Mouse (Mus musculus) cerebellum, adult 2 months (tissue): ENCODE measurements around the gene Cracr2b. TPM values are rescaled to one million over a fixed set of nuclear protein-coding genes. Genes with fewer than 3 reads are reported as not detected.

Experiments
- DNase-seq, 2 experiments: peaks; one replicate each; pipeline ENCODE4 v3.0.0; 2021
- H3K27ac ChIP-seq: fragments of 200-500 bp; 2 replicates; pipeline ENCODE4 v1.5.1; 2012; ENCODE audit warnings: low read length, control low read depth, inconsistent platforms; ENCODE audit not compliant: insufficient read depth
- H3K27me3 ChIP-seq: fragments of 200-500 bp; 2 replicates; pipeline ENCODE4 v1.6.1; 2012; ENCODE audit warnings: inconsistent platforms, mild to moderate bottlenecking, low read length, moderate library complexity; ENCODE audit not compliant: control insufficient read depth, insufficient read depth
- H3K4me1 ChIP-seq: fragments of 200-500 bp; 2 replicates; pipeline ENCODE4 v1.6.1; 2011; ENCODE audit warnings: low read length; ENCODE audit not compliant: control insufficient read depth, insufficient read depth
- H3K4me3 ChIP-seq: fragments of 200-500 bp; replicated peaks from 2 replicates; pipeline ENCODE3; 2011; ENCODE audit warnings: mild to moderate bottlenecking, low read depth, low read length, control low read depth; ENCODE audit not compliant: insufficient read depth
- CTCF ChIP-seq: fragments of 200-500 bp; IDR thresholded peaks from 2 replicates; pipeline ENCODE4 v1.5.1; 2011; ENCODE audit warnings: low read depth, mild to moderate bottlenecking, control low read depth, low read length, moderate library complexity, borderline replicate concordance; ENCODE audit not compliant: insufficient read depth
- POLR2A ChIP-seq: fragments of 200-500 bp; IDR thresholded peaks from 2 replicates; pipeline ENCODE4 v1.6.1; 2011; ENCODE audit warnings: low read length, control low read depth, borderline replicate concordance; ENCODE audit not compliant: insufficient read depth
- WGBS: fragments of 180-500 bp; shearing (Covaris S2); methylation state at CpG from one replicate; pipeline ENCODE4 v1.1.7; 2018; 5-methylcytosine and 5-hydroxymethylcytosine counted together
- polyA plus RNA-seq: library from polyadenylated mRNA; depleted of rRNA; stranded (reverse); fragments of >200 nt; gene quantifications from 2 replicates; pipeline ENCODE4 v1.2.3, GENCODE M21; 2012

The Cracr2b gene
- polyA plus RNA-seq, 1 experiment, result 8.3 TPM

DNA sequence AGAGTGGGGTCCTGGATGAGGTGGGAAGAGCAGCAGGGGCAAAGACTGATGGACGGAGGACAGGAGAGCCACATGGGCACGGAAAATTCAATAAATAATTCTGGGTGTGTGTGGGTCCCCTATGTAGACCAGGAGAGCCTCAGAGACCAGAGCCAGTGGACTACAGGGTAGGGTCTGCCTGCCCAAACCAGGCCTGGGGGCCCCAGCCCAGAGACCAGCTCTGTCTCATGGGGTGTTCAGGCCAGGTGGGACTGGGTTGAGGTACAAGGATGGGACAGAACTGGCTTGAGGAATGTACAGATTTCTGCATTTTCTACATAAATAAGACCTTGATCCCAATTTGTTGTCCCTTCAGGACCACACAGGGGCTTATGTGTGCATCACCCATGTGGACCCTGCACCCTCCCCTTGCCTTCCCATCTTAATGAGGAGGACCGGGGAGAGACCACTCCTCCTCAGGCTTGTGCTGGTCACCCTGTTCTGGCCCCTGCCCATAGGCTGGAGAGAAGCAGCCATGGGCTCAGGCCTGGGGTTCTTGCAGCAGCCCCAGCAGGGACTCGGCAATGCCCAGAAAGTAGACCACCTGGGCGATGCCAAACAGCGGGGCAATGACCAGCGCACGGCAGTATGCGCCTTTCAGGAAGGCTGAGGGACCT is 30.2 kb upstream of the Cracr2b start:
- TF ChIP-seq CTCF (no peak), POLR2A (peak; percentile 4; the same call in 1 of the 2 replicates)

DNA sequence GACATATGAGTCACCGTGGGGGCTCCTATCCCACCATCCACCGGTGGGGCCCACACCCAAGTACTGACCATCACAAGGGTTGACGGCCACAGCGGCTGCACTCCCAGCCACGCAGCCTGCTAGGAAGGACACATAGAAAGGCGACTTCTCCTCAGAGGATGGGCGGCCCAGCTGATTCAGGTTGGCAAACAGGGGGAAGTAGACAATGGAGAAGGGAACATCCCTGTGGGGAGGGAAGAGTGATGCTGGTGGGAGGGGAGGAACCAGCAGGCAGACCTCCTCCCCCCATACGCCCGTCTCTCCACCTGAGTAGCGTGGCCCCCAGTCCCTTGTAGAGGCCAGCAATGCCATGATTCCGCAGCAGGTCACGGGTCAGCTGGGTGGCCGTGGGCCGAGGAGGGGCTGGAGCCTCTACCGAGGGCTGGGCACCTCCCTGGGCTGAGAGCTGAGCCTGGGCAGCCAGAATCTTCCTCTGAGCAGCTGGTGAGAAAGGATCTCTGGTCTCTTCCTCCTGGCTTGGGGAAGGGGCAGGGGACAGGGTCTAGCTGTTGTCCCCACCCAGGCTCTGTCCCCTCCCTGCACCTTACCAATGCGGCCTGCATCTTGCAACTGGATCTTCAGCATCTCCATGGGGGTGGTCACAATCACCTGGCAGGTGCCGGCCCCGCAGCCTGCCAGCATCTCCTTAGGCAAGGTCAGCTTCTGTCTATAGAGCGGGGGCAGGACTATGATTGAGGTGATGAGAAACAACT is 29.3 kb upstream of the Cracr2b start:
- H3K4me3 ChIP-seq, result peak overlapping the region; percentile 84
- 43% methylated on average over 19 of the region's 19 CpGs for WGBS
- TF ChIP-seq POLR2A, result no peak
- peak in 1 of 2 experiments; percentile 46 for DNase-seq
- H3K27me3 ChIP-seq, result no peaks in the 10 kb centered on the region
- H3K27ac ChIP-seq, result peak overlapping the region; percentile 85
- peaks cover 37% of the 10 kb centered on the region for H3K4me1 ChIP-seq

More for the DNA sequence above, 30.2 kb upstream of the Cracr2b start:
- peak; percentile 38 to 40 for DNase-seq
- Histone ChIP-seq H3K4me3 (no peak overlapping the region), H3K27me3 (no peaks in the 10 kb centered on the region), H3K27ac (peak overlapping the region; percentile 85), H3K4me1 (peaks cover 33% of the 10 kb centered on the region)
- WGBS, result 83% methylated on average over 9 of the region's 9 CpGs

DNA sequence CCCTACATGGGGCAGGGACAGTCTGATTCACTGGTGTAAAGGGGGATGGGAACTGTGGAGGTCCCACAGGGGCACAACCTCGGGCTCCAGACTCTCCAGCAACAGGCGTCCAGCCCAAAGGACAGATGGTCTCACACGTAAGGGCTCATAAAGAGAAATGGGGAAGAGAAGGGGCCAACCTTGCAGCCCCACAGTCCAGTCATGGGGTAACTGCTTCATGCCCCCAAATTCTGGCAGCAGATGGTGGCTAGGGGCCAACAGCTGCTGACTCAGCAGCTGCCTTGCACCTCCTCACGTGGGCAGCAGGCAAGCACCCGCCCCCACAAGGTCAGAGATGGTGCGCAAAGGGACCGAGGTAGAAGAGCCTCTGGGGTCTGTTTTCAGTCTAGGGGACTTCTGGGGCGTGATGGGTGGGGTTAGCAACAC is 28.7 kb upstream of the Cracr2b start:
- Histone ChIP-seq H3K27me3 (no peaks in the 10 kb centered on the region), H3K4me1 (peaks cover 37% of the 10 kb centered on the region), H3K27ac (peak overlapping the region; percentile 85), H3K4me3 (peak overlapping the region; percentile 84)
- WGBS, result 4% methylated on average over 8 of the region's 8 CpGs
- TF ChIP-seq CTCF (no peak), POLR2A (no peak)
- peak; percentile 70 to 74 for DNase-seq

DNA sequence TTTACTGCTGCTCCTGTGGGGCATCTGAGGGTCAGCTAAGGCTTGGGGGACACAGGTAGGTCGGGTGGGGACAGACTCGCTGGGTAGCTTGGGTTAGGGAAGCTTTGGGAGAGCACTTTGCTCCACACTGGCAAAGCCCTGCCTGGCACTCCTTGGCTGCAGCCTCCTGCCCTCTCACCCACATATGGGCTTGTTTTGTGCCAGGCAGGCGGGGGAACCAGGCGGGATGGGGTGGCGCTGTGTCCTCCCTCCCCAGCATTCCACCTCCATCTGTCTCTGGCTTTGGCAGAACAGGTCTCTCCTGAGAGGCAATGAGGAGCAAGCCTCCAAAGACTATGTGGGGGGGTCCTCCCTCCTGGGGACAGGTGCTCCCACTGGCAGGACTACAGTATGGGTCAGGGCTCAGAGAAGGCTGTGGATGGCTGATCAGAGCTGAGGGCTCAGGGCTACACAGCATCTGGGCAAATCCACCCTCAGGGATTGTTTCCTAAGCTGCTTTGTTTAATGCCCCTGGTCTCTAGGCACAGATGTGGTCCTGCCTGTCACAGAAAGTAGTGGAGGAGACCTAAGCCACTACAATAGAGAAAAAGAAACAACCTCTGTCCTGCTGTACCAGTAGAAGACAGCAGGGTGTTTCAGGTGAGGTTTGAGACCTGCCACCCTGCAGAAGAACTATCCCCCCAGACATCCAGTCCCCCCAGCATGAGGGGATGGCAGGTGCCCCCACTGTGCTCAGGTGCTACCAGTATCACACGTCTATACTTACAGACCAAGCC is 28.0 kb upstream of the Cracr2b start:
- TF ChIP-seq POLR2A (peak; percentile 63; the same call in 1 of the 2 replicates), CTCF (peak; percentile 17; the same call in 1 of the 2 replicates)
- 7% methylated on average over 6 of the region's 6 CpGs for WGBS
- Histone ChIP-seq H3K27me3 (no peaks in the 10 kb centered on the region), H3K4me1 (peaks cover 35% of the 10 kb centered on the region), H3K27ac (peak overlapping the region; percentile 98), H3K4me3 (peak overlapping the region; percentile 84)
- peak; percentile 94 to 98 for DNase-seq

DNA sequence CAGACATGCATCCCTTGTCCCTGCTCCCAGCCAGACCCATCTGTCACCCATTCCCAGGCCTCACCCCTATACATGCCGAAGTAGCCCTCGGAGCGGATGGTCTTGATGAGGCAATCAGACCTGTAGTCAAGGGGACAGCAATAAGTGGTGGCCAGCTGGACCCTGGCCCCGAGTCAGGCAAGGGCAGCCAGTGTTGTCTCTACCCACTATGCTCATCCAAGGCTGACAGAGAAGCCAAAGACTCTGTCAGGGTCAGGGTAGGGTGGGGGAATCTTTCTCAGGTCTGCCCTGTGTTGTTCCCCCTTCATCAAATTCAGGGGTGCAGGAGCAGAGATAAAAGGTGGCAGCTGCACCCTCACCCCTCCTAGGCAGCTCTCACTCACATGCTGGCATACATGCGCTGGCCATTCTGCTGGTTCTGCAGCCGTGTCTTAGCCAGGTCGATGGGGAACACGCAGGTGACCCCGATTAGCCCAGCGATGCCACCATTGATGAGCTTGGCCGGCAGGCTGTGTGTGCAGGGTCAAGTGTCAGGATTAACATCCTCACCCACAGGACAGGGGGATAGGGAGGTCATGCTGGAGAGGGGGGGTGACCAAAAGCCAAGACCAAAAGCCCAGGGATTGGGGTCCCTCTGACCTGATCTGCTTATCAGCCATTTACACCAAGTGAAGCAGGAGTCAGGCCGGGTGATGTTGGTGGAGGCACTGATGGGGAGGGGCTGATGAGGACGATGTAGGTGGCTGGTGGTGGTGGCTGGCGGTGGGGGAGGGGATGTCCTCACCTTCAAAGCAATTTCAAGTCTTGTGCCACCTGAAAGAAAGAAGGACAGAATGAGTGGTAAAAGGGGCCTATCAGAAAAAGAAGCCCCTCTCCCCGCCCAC is 27.1 kb upstream of the Cracr2b start:
- TF ChIP-seq POLR2A (no peak), CTCF (no peak)
- DNase-seq, result peak; percentile 65 to 70
- 9% methylated on average over 15 of the region's 15 CpGs for WGBS

DNA sequence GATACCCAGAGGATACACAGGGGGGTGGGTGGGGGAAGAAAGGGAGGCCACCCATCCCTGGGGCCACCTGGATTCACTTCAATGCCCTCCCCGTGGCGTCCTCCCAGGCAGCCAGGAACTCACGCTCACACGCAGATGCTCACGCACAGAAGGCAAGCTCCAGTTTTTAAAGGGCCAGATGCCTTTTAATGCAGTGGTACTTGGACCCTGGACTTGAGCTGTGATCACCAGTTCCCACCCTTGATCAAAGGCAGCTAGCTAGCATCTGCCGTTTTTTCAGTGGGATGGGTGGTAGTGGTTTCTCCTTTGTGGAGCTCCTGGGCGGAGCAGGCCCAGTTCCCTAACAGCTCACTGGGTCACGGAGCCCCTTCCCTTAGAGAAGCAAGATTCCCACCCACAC is 26.4 kb upstream of the Cracr2b start:
- Histone ChIP-seq H3K4me1 (peaks cover 50% of the 10 kb centered on the region), H3K27me3 (no peaks in the 10 kb centered on the region), H3K4me3 (peak overlapping the region; percentile 84), H3K27ac (peak overlapping the region; percentile 98)
- no peak for TF ChIP-seq CTCF
- TF ChIP-seq POLR2A, result peak; percentile 57; the same call in 1 of the 2 replicates
- DNase-seq, result peak; percentile 86 to 90
- under 1% methylated on average over 8 of the region's 8 CpGs for WGBS

More for the DNA sequence above, 27.1 kb upstream of the Cracr2b start:
- H3K4me3 ChIP-seq, result peak overlapping the region; percentile 84
- peak overlapping the region; percentile 98 for H3K27ac ChIP-seq
- peaks cover 44% of the 10 kb centered on the region for H3K4me1 ChIP-seq
- H3K27me3 ChIP-seq, result no peaks in the 10 kb centered on the region

DNA sequence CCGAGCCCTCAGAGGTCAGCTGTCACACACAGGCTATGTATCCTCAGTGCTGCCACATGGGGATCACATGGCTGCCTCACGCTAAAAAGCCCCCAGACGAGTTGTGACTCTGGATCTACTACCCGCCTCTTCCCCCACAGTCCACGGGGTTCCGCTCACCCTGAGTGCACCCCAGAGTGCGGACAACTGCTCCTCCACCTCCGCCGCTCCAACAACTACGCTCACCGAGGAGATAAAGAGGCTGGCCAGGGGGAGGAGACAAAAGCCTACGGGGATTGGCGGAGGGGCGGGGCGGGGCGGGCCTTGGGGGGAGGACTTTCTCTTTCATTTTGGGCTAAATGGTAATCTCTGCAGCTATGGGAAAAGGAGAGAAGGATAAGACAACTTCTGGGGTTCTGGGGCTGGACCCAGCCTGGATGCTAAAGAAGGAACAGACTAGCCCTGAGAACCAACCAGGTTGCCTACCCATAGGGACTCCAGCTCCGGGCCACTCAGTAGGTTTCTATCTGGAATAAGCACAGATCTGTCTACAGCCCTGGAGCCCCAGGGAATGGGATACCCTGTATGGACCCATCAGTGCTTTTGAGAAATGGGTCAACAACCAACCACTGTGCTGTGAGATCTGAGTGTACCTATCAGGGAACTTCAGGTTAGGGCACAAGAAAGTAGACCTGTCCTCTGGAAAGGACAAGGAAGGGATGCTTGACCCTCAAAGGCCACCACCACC is 25.6 kb upstream of the Cracr2b start:
- 1% methylated on average over 17 of the region's 17 CpGs for WGBS
- TF ChIP-seq POLR2A (peak; percentile 96), CTCF (no peak)
- Histone ChIP-seq H3K4me1 (peaks cover 45% of the 10 kb centered on the region), H3K27ac (peak overlapping the region; percentile 98), H3K27me3 (no peaks in the 10 kb centered on the region), H3K4me3 (peak overlapping the region; percentile 84)
- peak; percentile 83 to 84 for DNase-seq
